Mouse (Mus musculus) left cerebral cortex, postnatal 4 days (tissue): ENCODE results near the gene Rgs3. TPM values are rescaled to one million over a fixed set of nuclear protein-coding genes. Genes with fewer than 3 reads are reported as not detected.

Experiments
- DNase-seq: peaks from one replicate; pipeline ENCODE4 v3.0.0-alpha.2; 2022
- intact Hi-C: fragments of 180-260 bp; cut with DNase I; formaldehyde crosslinking; loops from one replicate; pipeline ENCODE4 v1.15.1; 2025
- total RNA-seq, 2 experiments: library from RNA; stranded (reverse); gene quantifications; 2 replicates each; pipeline ENCODE4 v1.2.3; 2021

Gene Rgs3
- total RNA-seq, 2 experiments from 2014 or later, result 46.7 to 46.8 TPM

GRCm38 (mm10) chr4:62737983-62738695 lies 178.5 kb downstream of the Rgs3 start:
- intact Hi-C loops, result no loop called here
- DNase-seq, result peak; percentile 58

- intact Hi-C loops, result no loop called here
- no peak for DNase-seq
These were observed 179.3 kb downstream of the Rgs3 start for GRCm38 (mm10) chr4:62738996-62739395.

GRCm38 (mm10) chr4:62739591-62739990 lies 179.9 kb downstream of the Rgs3 start:
- DNase-seq, result no peak
- intact Hi-C loops, result no loop called here

GRCm38 (mm10) chr4:62740282-62741054 lies 180.8 kb downstream of the Rgs3 start:
- intact Hi-C loops, result no loop called here

GRCm38 (mm10) chr4:62741055-62741453 lies 181.4 kb downstream of the Rgs3 start:
- intact Hi-C loops, result no loop called here
- DNase-seq, result no peak

More at GRCm38 (mm10) chr4:62740282-62741054, 180.8 kb downstream of the Rgs3 start:
- DNase-seq, result no peak

- intact Hi-C loops, result no loop called here
- DNase-seq, result no peak
These were observed 182.0 kb downstream of the Rgs3 start for GRCm38 (mm10) chr4:62741601-62742000.

GRCm38 (mm10) chr4:62742885-62743760 lies 183.5 kb downstream of the Rgs3 start:
- intact Hi-C loops, result no loop called here

GRCm38 (mm10) chr4:62744534-62744956 lies 184.9 kb downstream of the Rgs3 start:
- intact Hi-C loops, result no loop called here
- DNase-seq, result no peak

More at GRCm38 (mm10) chr4:62742885-62743760, 183.5 kb downstream of the Rgs3 start:
- no peak for DNase-seq

- intact Hi-C loops, result no loop called here
- no peak for DNase-seq
These were observed 185.5 kb downstream of the Rgs3 start for GRCm38 (mm10) chr4:62744985-62745638.

Other genes starting within 250 kb of the Rgs3 start
- gene Fkbp15, start 199.3 kb upstream of the Rgs3 start, total RNA-seq, result 10 to 100 TPM; 36.3 to 38.4 TPM
- 10 to 100 TPM; 26.7 to 28.7 TPM for gene Slc31a1, start 199.1 kb upstream of the Rgs3 start, total RNA-seq
- 10 to 100 TPM; 65.6 to 66.9 TPM for gene Cdc26, start 151.2 kb upstream of the Rgs3 start, total RNA-seq
- 10 to 100 TPM; 14.6 to 15.4 TPM for gene Prpf4, start 151.1 kb upstream of the Rgs3 start, total RNA-seq
- gene Rnf183, start 124.6 kb upstream of the Rgs3 start, total RNA-seq, result not detected
- 10 to 100 TPM; 12.5 to 15.1 TPM for gene Wdr31, start 89.0 kb upstream of the Rgs3 start, total RNA-seq
- gene Bspry, start 79.8 kb upstream of the Rgs3 start, total RNA-seq, result under 1 TPM; 0.36 TPM
- gene Hdhd3, start 56.4 kb upstream of the Rgs3 start, total RNA-seq, result 1 to 10 TPM; 5.7 to 6.6 TPM
- gene Alad, start 39.9 kb upstream of the Rgs3 start, total RNA-seq, result 10 to 100 TPM; 35.3 to 36.8 TPM
- gene Pole3, start 34.8 kb upstream of the Rgs3 start, total RNA-seq, result 10 to 100 TPM; 32.4 to 36.6 TPM
- gene 4933430I17Rik, start 34.5 kb upstream of the Rgs3 start, total RNA-seq, result under 1 TPM; 0.44 to 0.90 TPM